Mouse (Mus musculus): ENCODE results near the gene Ece2.
A peak's percentile ranks its signal among the peaks of the same experiment; 100 is the strongest.

DNA sequence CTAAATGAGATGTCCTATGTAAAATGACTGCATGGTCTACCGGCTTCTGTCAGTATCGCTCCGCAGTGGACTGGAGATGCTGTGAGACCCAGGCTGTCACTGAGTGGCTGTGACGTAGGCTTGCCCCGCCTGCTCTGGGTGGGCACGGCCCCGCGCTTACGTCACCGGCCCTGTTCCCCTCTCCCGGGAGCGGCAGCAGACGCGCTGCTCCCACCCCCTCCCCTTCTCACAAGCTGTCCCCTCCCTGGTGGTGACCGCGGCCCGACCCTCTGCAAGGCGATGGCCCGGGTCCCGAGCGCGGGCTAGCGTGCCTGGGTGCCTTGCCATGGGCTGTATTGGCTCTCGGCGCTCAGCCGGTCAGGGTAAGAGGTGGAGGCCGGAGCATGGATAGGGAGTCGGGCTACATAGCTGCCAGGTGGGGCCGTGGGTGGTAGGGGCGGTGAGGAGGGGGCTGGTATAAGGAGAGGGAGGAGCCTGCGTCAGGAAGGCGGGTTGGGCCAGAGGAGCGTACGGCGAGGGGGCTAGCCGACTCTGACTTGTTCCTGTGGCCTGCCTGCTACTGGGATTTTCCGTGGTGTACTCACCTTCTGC, 63.6 kb downstream of the Ece2 start, which contains the start of gene Fam131a:
- peak; percentile 53; the same call in 1 of the 2 replicates for TF ChIP-seq POLR2A (IDR thresholded peaks at IDR 0.05; ENCODE audit: insufficient read depth, low read depth, low read length)
- TF ChIP-seq CTCF (IDR thresholded peaks at IDR 0.05; ENCODE audit: insufficient read depth, low read depth, low read length): no peak
